Mouse (Mus musculus): ENCODE data around the gene Fdps.
A peak's percentile ranks its signal among the peaks of the same experiment; 100 is the strongest.
"Not testable (repeated sequence)": the region's sequence is repeated elsewhere in the genome, so short reads cannot be mapped to it uniquely, and the experiment has no call there.

The Fdps gene

GRCm38 (mm10) chr3:89102495-89103290 lies 934 bp upstream of the Fdps start:
- no peak for DNase-seq (ENCODE audit: low spot score in 2 of 2)

GRCm38 (mm10) chr3:89101459-89101811 lies 324 bp downstream of the Fdps start:
- no peak for DNase-seq (ENCODE audit: low spot score in 2 of 2)

- no peak for DNase-seq (ENCODE audit: low spot score in 2 of 2)
Measured at GRCm38 (mm10) chr3:89100811-89101210, 948 bp downstream of the Fdps start, which contains the start of gene Gm43738. Gene Gm43738 (minus strand): TSS chr3:89101099.

GRCm38 (mm10) chr3:89094021-89094420 lies 7.7 kb downstream of the Fdps start:
- no peak for DNase-seq (ENCODE audit: low spot score in 2 of 2)

- peak; percentile 74 to 82 for DNase-seq (ENCODE audit: low spot score in 2 of 2)
Measured at GRCm38 (mm10) chr3:89093175-89093574, 8.6 kb downstream of the Fdps start, which contains the start of gene Rusc1. Gene Rusc1 (minus strand): TSS chr3:89093311.

- DNase-seq (ENCODE audit: low spot score in 2 of 2), result no peak
Measured at GRCm38 (mm10) chr3:89092509-89093090, 9.2 kb downstream of the Fdps start.

- DNase-seq (ENCODE audit: low spot score in 2 of 2), result no peak
Measured at GRCm38 (mm10) chr3:89091811-89092508, 9.8 kb downstream of the Fdps start.

- DNase-seq (ENCODE audit: low spot score in 2 of 2), result peak; percentile 82
Measured at GRCm38 (mm10) chr3:89090694-89091655, 10.8 kb downstream of the Fdps start.

GRCm38 (mm10) chr3:89089882-89090591 lies 11.7 kb downstream of the Fdps start:
- DNase-seq (ENCODE audit: low spot score in 2 of 2), result peak; percentile 79 to 88

GRCm38 (mm10) chr3:89088974-89089373 lies 12.8 kb downstream of the Fdps start:
- DNase-seq (ENCODE audit: low spot score in 2 of 2), result no peak

- DNase-seq (ENCODE audit: low spot score in 2 of 2), result peak; percentile 81
Measured at GRCm38 (mm10) chr3:89087338-89088110, 14.2 kb downstream of the Fdps start.

GRCm38 (mm10) chr3:89084654-89085190 lies 17.0 kb downstream of the Fdps start:
- no peak for DNase-seq (ENCODE audit: low spot score in 2 of 2)

GRCm38 (mm10) chr3:89084133-89084532 lies 17.6 kb downstream of the Fdps start:
- DNase-seq (ENCODE audit: low spot score in 2 of 2), result no peak

GRCm38 (mm10) chr3:89082287-89082686 lies 19.5 kb downstream of the Fdps start:
- not testable (repeated sequence) for DNase-seq (ENCODE audit: low spot score in 2 of 2)

GRCm38 (mm10) chr3:89077383-89077782 lies 24.4 kb downstream of the Fdps start:
- DNase-seq (ENCODE audit: low spot score in 2 of 2), result no peak

GRCm38 (mm10) chr3:89067265-89067664 lies 34.5 kb downstream of the Fdps start:
- no peak for DNase-seq (ENCODE audit: low spot score in 2 of 2)

- DNase-seq (ENCODE audit: low spot score in 2 of 2), result no peak
Measured at GRCm38 (mm10) chr3:89061696-89062095, 40.1 kb downstream of the Fdps start.

- DNase-seq (ENCODE audit: low spot score in 2 of 2), result peak in 1 of 2 experiments; percentile 6
Measured at GRCm38 (mm10) chr3:89058783-89059182, 43.0 kb downstream of the Fdps start.

- no peak for DNase-seq (ENCODE audit: low spot score in 2 of 2)
Measured at GRCm38 (mm10) chr3:89058361-89058760, 43.4 kb downstream of the Fdps start.
